Mouse (Mus musculus): Measurements from ENCODE around the gene Pygo2. TPM values are rescaled to one million over a fixed set of nuclear protein-coding genes. Genes with fewer than 3 reads are reported as not detected.
A peak's percentile ranks its signal among the peaks of the same experiment; 100 is the strongest.

Gene Pygo2
- polyA plus RNA-seq, 1 experiment from 2014 or later: 51.3 TPM

GRCm38 (mm10) chr3:89394006-89394893, 35.8 kb upstream of the Pygo2 start, which contains the start of gene Zbtb7b:
Gene Zbtb7b (minus strand): TSS chr3:89394776.
- H3K36me3 ChIP-seq: no peaks in the 10 kb centered on the region
- peak within 1 kb of the TSS; percentile 58 for H3K4me3 ChIP-seq (replicated peaks)
- peak within 1 kb of the TSS; percentile 93 for H3K27ac ChIP-seq (replicated peaks)
- under 1% methylated on average over 39 of the region's 42 CpGs for WGBS
- peak within 1 kb of the TSS; percentile 98 for H3K4me2 ChIP-seq (replicated peaks)
- H3K9ac ChIP-seq: peak within 1 kb of the TSS; percentile 55
- H3K27me3 ChIP-seq: no peaks in the 10 kb centered on the region
- H3K4me1 ChIP-seq: peaks cover 69% of the 10 kb centered on the region
- no peaks in the 10 kb centered on the region for H3K9me3 ChIP-seq (replicated peaks)
- peak; percentile 43 for ATAC-seq (ENCODE audit: insufficient number of reproducible peaks, low FRiP score, low TSS enrichment, low read depth)

- Histone ChIP-seq H3K36me3 (no peaks in the 10 kb centered on the region), H3K27ac (replicated peaks) (peak overlapping the region; percentile 93), H3K4me3 (replicated peaks) (peak overlapping the region; percentile 58), H3K27me3 (no peaks in the 10 kb centered on the region), H3K9me3 (replicated peaks) (no peaks in the 10 kb centered on the region), H3K9ac (peak overlapping the region; percentile 15; the same call in 1 of the 2 replicates), H3K4me1 (peaks cover 69% of the 10 kb centered on the region), H3K4me2 (replicated peaks) (peak overlapping the region; percentile 98)
- peak; percentile 1; the same call in 1 of the 2 replicates for ATAC-seq (ENCODE audit: insufficient number of reproducible peaks, low FRiP score, low TSS enrichment, low read depth)
- WGBS: under 1% methylated on average over 12 of the region's 12 CpGs
These were observed 35.1 kb upstream of the Pygo2 start for GRCm38 (mm10) chr3:89394894-89395256.

- no peaks in the 10 kb centered on the region; the same call in 1 of the 2 replicates for H3K36me3 ChIP-seq
- peaks cover 64% of the 10 kb centered on the region for H3K4me1 ChIP-seq
- H3K27ac ChIP-seq (replicated peaks): peak overlapping the region; percentile 93
- no peak for ATAC-seq (ENCODE audit: insufficient number of reproducible peaks, low FRiP score, low TSS enrichment, low read depth)
- H3K9me3 ChIP-seq (replicated peaks): no peaks in the 10 kb centered on the region
- peak overlapping the region; percentile 98 for H3K4me2 ChIP-seq (replicated peaks)
- 4% methylated on average over 10 of the region's 10 CpGs for WGBS
- peak overlapping the region; percentile 58 for H3K4me3 ChIP-seq (replicated peaks)
- H3K27me3 ChIP-seq: no peaks in the 10 kb centered on the region
- H3K9ac ChIP-seq: peak overlapping the region; percentile 15; the same call in 1 of the 2 replicates
These were observed 34.6 kb upstream of the Pygo2 start for GRCm38 (mm10) chr3:89395419-89395805.

DNA sequence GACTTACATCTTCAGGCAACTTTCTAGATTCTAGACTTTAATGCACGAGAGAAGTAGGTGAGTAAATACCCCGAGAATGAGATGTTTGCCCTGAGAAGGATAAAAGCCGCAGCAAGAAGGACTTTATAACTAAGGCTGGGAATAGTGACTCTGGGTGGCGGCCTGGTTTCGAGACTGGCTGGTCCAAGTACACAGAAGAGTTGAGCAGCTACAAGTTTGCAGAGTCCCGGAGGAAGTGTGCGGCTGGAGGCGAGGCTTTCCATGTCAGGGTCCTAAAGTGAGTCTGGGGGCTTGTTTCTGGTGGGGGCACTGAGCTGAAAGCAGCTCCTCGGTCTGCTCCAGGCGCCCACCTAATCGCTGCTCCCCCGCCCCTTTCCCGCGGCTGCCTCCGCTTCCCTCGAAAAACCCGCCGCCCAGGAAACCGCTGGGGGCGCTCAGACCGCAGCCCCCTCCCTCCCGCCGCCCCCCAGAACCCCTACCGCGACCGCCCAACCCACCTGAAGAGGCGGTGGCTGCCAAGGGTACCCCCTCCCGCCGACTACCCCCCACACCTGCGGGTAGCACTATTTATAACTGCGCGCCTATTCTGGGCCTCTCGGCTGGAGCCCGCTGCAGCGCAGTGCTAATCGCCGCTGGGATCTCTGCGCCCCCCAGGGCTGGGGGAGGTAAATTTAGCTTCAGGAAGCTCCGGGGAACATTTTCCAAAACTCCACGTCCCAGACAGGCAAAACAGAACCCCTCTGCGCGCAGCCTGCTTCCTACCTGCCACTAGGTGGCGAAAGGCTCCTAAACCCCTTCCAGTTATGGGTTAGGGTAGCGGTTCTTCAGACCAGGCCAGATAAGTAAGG, 34.0 kb upstream of the Pygo2 start:
- Histone ChIP-seq H3K4me2 (replicated peaks) (peak overlapping the region; percentile 98), H3K4me1 (peaks cover 58% of the 10 kb centered on the region), H3K9ac (peak overlapping the region; percentile 40), H3K36me3 (no peaks in the 10 kb centered on the region; the same call in 1 of the 2 replicates), H3K4me3 (replicated peaks) (peak overlapping the region; percentile 58), H3K27ac (replicated peaks) (peak overlapping the region; percentile 93), H3K9me3 (replicated peaks) (no peaks in the 10 kb centered on the region), H3K27me3 (no peaks in the 10 kb centered on the region)
- 1% methylated on average over 43 of the region's 44 CpGs for WGBS
- no peak for ATAC-seq (ENCODE audit: insufficient number of reproducible peaks, low FRiP score, low TSS enrichment, low read depth)

DNA sequence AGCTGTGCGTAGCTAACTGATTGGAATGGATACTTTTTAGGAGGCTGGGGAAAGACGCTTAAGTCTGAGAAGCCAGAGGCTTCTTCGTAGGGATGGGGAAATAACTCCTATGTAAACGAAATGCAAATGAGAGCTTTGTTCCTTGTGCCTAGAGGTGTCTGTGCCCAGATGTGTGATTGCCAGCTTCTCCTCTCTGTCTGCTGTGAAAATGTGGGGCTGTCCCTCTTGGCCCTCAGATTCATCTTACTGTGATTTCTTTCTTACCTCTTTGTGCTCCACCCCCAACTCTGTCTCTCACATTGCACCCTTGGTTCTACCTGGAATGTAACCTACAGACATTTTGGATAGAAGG, 33.4 kb upstream of the Pygo2 start:
- Histone ChIP-seq H3K36me3 (peaks cover 3% of the 10 kb centered on the region), H3K4me3 (replicated peaks) (peak overlapping the region; percentile 58), H3K9me3 (replicated peaks) (no peaks in the 10 kb centered on the region), H3K4me1 (peaks cover 52% of the 10 kb centered on the region), H3K27me3 (no peaks in the 10 kb centered on the region), H3K27ac (replicated peaks) (peak overlapping the region; percentile 93), H3K9ac (no peak overlapping the region), H3K4me2 (replicated peaks) (peak overlapping the region; percentile 98)
- WGBS: 1% methylated on average over 4 of the region's 4 CpGs
- no peak for ATAC-seq (ENCODE audit: insufficient number of reproducible peaks, low FRiP score, low TSS enrichment, low read depth)

- no peak overlapping the region for H3K4me3 ChIP-seq (replicated peaks)
- peaks cover 7% of the 10 kb centered on the region for H3K4me1 ChIP-seq
- whole genome bisulfite sequencing: 91% methylated on average over 7 of the region's 7 CpGs
- H3K9ac ChIP-seq: no peak overlapping the region
- H3K9me3 ChIP-seq (replicated peaks): no peaks in the 10 kb centered on the region
- peaks cover 41% of the 10 kb centered on the region for H3K36me3 ChIP-seq
- no peaks in the 10 kb centered on the region for H3K27me3 ChIP-seq
- H3K4me2 ChIP-seq (replicated peaks): no peak overlapping the region
- ATAC-seq (ENCODE audit: insufficient number of reproducible peaks, low FRiP score, low TSS enrichment, low read depth): no peak
- no peak overlapping the region for H3K27ac ChIP-seq (replicated peaks)
These were observed 28.7 kb upstream of the Pygo2 start for GRCm38 (mm10) chr3:89401329-89401728.

DNA sequence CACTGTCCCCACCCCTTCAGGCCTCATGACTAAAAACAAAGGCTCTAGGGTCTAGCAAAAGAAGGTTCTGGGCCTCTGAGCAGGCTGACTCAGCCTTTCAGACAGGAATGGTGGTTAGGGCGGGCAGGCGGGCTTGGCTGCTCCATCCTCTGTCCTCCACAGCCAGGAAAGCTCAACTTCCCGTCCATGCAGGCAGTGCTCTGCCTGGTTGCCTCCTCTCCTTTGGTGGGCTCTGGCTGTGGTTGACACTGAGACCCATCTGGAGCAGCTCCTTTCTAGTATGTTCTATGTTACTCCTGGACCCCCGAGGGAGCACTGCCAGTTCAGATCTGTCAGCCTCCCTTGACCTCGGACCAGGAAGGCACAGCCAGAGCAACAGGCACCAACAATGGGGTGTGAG, 27.3 kb upstream of the Pygo2 start, which contains the start of gene Lenep:
Lenep (minus strand) TSS at position 101 of the 400 bp plus-strand sequence.
- no peak within 1 kb of the TSS for H3K4me2 ChIP-seq (replicated peaks)
- 72% methylated on average over 5 of the region's 5 CpGs for WGBS
- ATAC-seq (ENCODE audit: insufficient number of reproducible peaks, low FRiP score, low TSS enrichment, low read depth): no peak
- no peak within 1 kb of the TSS for H3K4me3 ChIP-seq (replicated peaks)
- H3K4me1 ChIP-seq: no peaks in the 10 kb centered on the region
- no peaks in the 10 kb centered on the region for H3K9me3 ChIP-seq (replicated peaks)
- no peaks in the 10 kb centered on the region for H3K27me3 ChIP-seq
- no peak within 1 kb of the TSS for H3K9ac ChIP-seq
- peaks cover 50% of the 10 kb centered on the region for H3K36me3 ChIP-seq
- H3K27ac ChIP-seq (replicated peaks): no peak within 1 kb of the TSS

- H3K4me2 ChIP-seq (replicated peaks): no peak overlapping the region
- H3K27ac ChIP-seq (replicated peaks): no peak overlapping the region
- WGBS: 84% methylated on average over 6 of the region's 6 CpGs
- H3K36me3 ChIP-seq: peaks cover 56% of the 10 kb centered on the region
- H3K9ac ChIP-seq: no peak overlapping the region
- peaks cover 6% of the 10 kb centered on the region for H3K4me1 ChIP-seq
- ATAC-seq (ENCODE audit: insufficient number of reproducible peaks, low FRiP score, low TSS enrichment, low read depth): no peak
- no peak overlapping the region for H3K4me3 ChIP-seq (replicated peaks)
- no peaks in the 10 kb centered on the region for H3K27me3 ChIP-seq
- no peaks in the 10 kb centered on the region for H3K9me3 ChIP-seq (replicated peaks)
These were observed 23.1 kb upstream of the Pygo2 start for GRCm38 (mm10) chr3:89406887-89407286.

DNA sequence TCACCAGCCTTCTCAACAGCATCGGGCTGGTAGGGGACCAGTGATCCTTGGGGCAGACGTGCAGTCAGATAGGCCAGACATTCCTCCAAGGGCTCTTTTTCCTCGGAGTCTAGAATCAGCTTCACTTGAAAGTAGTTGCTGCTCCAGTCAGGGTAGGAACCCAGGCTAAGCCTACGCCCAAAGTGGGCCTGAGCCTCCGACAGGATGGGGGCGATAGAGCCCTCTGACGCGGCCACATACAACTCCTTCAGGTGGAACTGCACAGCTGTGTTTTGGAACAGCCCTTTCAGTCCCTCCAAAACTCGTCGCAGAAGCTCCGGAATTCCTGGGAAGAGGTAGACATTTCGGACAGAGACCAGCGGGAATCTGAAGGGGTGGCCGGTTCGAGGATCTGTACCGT, 21.6 kb upstream of the Pygo2 start:
- WGBS: 63% methylated on average over 16 of the region's 16 CpGs
- ATAC-seq (ENCODE audit: insufficient number of reproducible peaks, low FRiP score, low TSS enrichment, low read depth): no peak
- H3K9ac ChIP-seq: no peak overlapping the region
- H3K4me2 ChIP-seq (replicated peaks): no peak overlapping the region
- no peaks in the 10 kb centered on the region for H3K27me3 ChIP-seq
- peaks cover 6% of the 10 kb centered on the region for H3K4me1 ChIP-seq
- H3K36me3 ChIP-seq: peaks cover 43% of the 10 kb centered on the region
- no peaks in the 10 kb centered on the region for H3K9me3 ChIP-seq (replicated peaks)
- no peak overlapping the region for H3K27ac ChIP-seq (replicated peaks)
- no peak overlapping the region for H3K4me3 ChIP-seq (replicated peaks)

DNA sequence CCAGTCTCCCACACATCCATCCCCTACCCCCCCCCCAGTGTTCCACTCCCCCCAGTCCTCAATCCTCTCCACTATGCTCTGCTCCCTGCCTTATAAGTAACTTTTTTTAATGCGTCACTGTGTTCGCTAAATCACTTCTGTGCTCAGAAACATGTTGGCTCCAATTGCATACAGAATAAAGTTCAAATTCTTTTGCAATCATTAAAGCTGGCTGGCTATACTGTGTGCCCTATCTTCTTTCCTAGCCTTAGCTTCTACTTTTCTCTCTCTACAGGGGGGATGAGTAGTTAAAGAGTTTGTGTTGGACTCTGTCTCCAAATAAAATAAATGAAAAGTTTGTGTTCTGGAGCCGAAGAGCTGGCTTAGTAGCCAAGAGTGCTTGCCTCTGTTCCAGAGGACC, 20.3 kb upstream of the Pygo2 start:
- no peak overlapping the region for H3K9ac ChIP-seq
- no peak for ATAC-seq (ENCODE audit: insufficient number of reproducible peaks, low FRiP score, low TSS enrichment, low read depth)
- peaks cover 45% of the 10 kb centered on the region for H3K36me3 ChIP-seq
- peaks cover 6% of the 10 kb centered on the region for H3K4me1 ChIP-seq
- no peak overlapping the region for H3K4me3 ChIP-seq (replicated peaks)
- H3K4me2 ChIP-seq (replicated peaks): no peak overlapping the region
- H3K27me3 ChIP-seq: no peaks in the 10 kb centered on the region
- H3K9me3 ChIP-seq (replicated peaks): no peaks in the 10 kb centered on the region
- H3K27ac ChIP-seq (replicated peaks): no peak overlapping the region
- 94% methylated on average over 3 of the region's 3 CpGs for WGBS

GRCm38 (mm10) chr3:89410864-89411263, 19.1 kb upstream of the Pygo2 start:
- no peak for ATAC-seq (ENCODE audit: insufficient number of reproducible peaks, low FRiP score, low TSS enrichment, low read depth)
- Histone ChIP-seq H3K4me2 (replicated peaks) (peak overlapping the region; percentile 60), H3K9me3 (replicated peaks) (no peaks in the 10 kb centered on the region), H3K27me3 (no peaks in the 10 kb centered on the region), H3K4me1 (peaks cover 6% of the 10 kb centered on the region), H3K9ac (peak overlapping the region; percentile 21; the same call in 1 of the 2 replicates), H3K27ac (replicated peaks) (0 out of 2 replicates have a peak overlapping the region, but pooled peaks have one; percentile 29), H3K4me3 (replicated peaks) (peak overlapping the region; percentile 54), H3K36me3 (peaks cover 49% of the 10 kb centered on the region)
- WGBS: 71% methylated on average over 10 of the region's 10 CpGs
